Mouse (Mus musculus) small intestine, adult 2 months (tissue): Measurements from ENCODE around the gene Sox15. TPM values are rescaled to one million over a fixed set of nuclear protein-coding genes. Genes with fewer than 3 reads are reported as not detected.

Source experiments
- H3K27ac ChIP-seq: fragments of 200-500 bp; 2 replicates; pipeline ENCODE4 v1.5.1; 2012; ENCODE audit warnings: low read depth, low read length, control low read depth, inconsistent platforms; ENCODE audit not compliant: insufficient read depth
- H3K27me3 ChIP-seq: fragments of 200-500 bp; 2 replicates; pipeline ENCODE4 v1.6.1; 2012; ENCODE audit warnings: mild to moderate bottlenecking, moderate library complexity, low read length, inconsistent platforms; ENCODE audit not compliant: control insufficient read depth, insufficient read depth
- H3K36me3 ChIP-seq: fragments of 200-500 bp; 2 replicates; pipeline ENCODE4 v1.6.1; 2012; ENCODE audit warnings: mild to moderate bottlenecking, low read length, control low read depth, inconsistent platforms; ENCODE audit not compliant: control insufficient read depth, insufficient read depth
- H3K4me1 ChIP-seq: fragments of 200-500 bp; 2 replicates; pipeline ENCODE4 v1.6.1; 2012; ENCODE audit warnings: low read length, inconsistent platforms, mixed read lengths; ENCODE audit not compliant: control insufficient read depth, insufficient read depth, insufficient read length
- H3K4me3 ChIP-seq: fragments of 200-500 bp; 2 replicates; pipeline ENCODE4 v1.5.1; 2012; ENCODE audit warnings: low read depth, mild to moderate bottlenecking, control low read depth, inconsistent platforms, low read length, moderate library complexity
- CTCF ChIP-seq: fragments of 200-500 bp; IDR thresholded peaks from 2 replicates; pipeline ENCODE4 v1.5.1; 2012; ENCODE audit warnings: low read depth, mild to moderate bottlenecking, control low read depth, inconsistent platforms, low read length, moderate library complexity, mixed read lengths; ENCODE audit not compliant: insufficient replicate concordance, insufficient read length; ENCODE audit errors: extremely low read depth
- POLR2A ChIP-seq: fragments of 200-500 bp; IDR thresholded peaks from 2 replicates; pipeline ENCODE4 v1.6.1; 2012; ENCODE audit warnings: low read depth, mild to moderate bottlenecking, control low read depth, inconsistent platforms, low read length, moderate library complexity
- WGBS: fragments of 180-500 bp; shearing (Covaris S2); methylation state at CpG from one replicate; pipeline ENCODE4 v1.1.7; 2018; 5-methylcytosine and 5-hydroxymethylcytosine counted together
- polyA plus RNA-seq: library from polyadenylated mRNA; depleted of rRNA; stranded (reverse); fragments of >200 nt; gene quantifications from 2 replicates; pipeline ENCODE4 v1.2.3, GENCODE M21; 2012; rRNA removed

Gene Sox15
- polyA plus RNA-seq, 1 experiment = not detected

DNA sequence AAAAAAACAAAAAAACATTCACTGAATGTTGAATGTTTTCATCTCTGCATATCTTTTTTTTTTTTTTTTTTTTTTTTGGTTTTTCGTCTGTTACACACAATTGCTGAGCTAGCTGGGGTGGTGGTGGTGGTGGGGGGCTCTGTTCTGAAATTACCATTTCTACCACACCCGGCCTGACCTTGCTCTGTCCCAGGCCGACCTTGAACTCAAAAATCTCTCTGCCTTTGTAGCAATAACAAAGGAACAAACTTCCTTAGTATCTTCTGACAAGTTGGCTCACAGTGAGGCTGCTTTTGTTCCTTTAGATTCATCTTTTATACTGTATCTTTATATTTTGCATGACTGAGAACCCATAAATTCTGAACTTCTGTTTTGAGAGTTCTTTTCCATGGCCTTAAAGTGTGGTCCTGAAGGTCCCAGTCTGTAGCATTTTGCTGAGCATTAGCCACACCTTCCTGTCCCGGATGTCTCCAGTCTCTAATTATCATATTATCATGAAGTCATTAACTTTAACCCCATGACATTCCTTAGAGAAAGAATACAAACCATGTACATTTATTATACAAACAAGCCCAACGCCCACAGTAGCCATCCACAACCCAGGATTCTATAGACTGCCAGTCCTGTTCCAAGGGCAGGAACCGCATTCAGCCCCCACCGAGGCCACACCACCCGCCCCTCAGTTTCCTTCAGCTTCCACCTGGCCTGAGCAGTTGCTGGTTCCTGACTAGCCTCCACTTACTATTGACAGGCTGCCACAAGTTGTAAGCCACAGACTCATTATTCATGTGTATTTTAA lies 48.9 kb downstream of the Sox15 start:
- Histone ChIP-seq H3K36me3 (no peaks in the 10 kb centered on the region), H3K27me3 (no peaks in the 10 kb centered on the region), H3K27ac (no peak overlapping the region), H3K4me3 (no peak overlapping the region), H3K4me1 (peaks cover 10% of the 10 kb centered on the region)
- TF ChIP-seq CTCF (no peak), POLR2A (no peak)
- WGBS = 49% methylated on average over 8 of the region's 8 CpGs

DNA sequence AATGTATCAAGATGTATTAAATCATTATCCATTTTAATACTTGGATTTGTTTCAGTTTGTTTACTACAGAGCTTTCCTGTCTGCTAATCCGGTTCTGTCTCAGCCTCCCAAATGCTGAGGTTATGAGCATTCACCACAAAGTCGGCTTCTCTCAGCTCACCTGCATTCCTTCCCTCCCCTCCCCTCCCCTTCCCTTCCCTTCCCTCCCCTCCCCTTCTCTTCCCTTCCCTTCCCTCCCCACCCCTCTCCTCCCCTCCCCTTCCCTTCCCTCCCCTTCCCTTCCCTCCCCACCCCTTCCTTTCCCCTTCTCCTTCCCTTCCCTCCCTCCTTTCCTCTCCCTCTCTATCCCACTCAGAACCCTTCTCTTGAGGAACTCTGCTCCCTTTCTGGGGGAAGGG lies 49.5 kb downstream of the Sox15 start:
- Histone ChIP-seq H3K27me3 (no peaks in the 10 kb centered on the region), H3K36me3 (no peaks in the 10 kb centered on the region), H3K4me3 (no peak overlapping the region), H3K4me1 (peaks cover 10% of the 10 kb centered on the region), H3K27ac (no peak overlapping the region)
- TF ChIP-seq POLR2A (no peak), CTCF (no peak)
- WGBS = 17% methylated on average over 2 of the region's 2 CpGs

Other genes starting within 250 kb of the Sox15 start
- 13.5 and 35.4 TPM in 2 replicates for gene Kdm6b, start 241.6 kb upstream of the Sox15 start, polyA plus RNA-seq
- 0.22 and 0.23 TPM in 2 replicates for gene Dnah2, start 106.2 kb upstream of the Sox15 start, polyA plus RNA-seq
- 0.79 and 1.5 TPM in 2 replicates for gene Efnb3, start 95.1 kb upstream of the Sox15 start, polyA plus RNA-seq
- 11.4 and 20.2 TPM in 2 replicates for gene Wrap53, start 75.1 kb upstream of the Sox15 start, polyA plus RNA-seq
- gene Trp53, start 75.0 kb upstream of the Sox15 start, polyA plus RNA-seq = 28.2 and 57.1 TPM in 2 replicates
- gene Atp1b2, start 49.4 kb upstream of the Sox15 start, polyA plus RNA-seq = 2.5 and 4.5 TPM in 2 replicates
- gene Shbg, start 37.4 kb upstream of the Sox15 start, polyA plus RNA-seq = not detected in 2 replicates
- 0.44 and 0.49 TPM in 2 replicates for gene Sat2, start 33.3 kb upstream of the Sox15 start, polyA plus RNA-seq
- gene Fxr2, start 22.3 kb upstream of the Sox15 start, polyA plus RNA-seq = 13.4 and 29.2 TPM in 2 replicates
- gene Mpdu1, start 7.3 kb downstream of the Sox15 start, polyA plus RNA-seq = 79.7 and 135 TPM in 2 replicates
- gene Cd68, start 10.8 kb downstream of the Sox15 start, polyA plus RNA-seq = 20.9 and 24.7 TPM in 2 replicates
- gene Eif4a1, start 17.1 kb downstream of the Sox15 start, polyA plus RNA-seq = 92.1 and 134 TPM in 2 replicates
- 15.4 and 24.6 TPM in 2 replicates for gene Senp3, start 26.8 kb downstream of the Sox15 start, polyA plus RNA-seq
- gene Tnfsf13, start 30.5 kb downstream of the Sox15 start, polyA plus RNA-seq = 6.9 and 11.6 TPM in 2 replicates
- gene Tnfsf12, start 40.5 kb downstream of the Sox15 start, polyA plus RNA-seq = 11.9 and 13.7 TPM in 2 replicates
- gene Tnfsfm13, start 40.8 kb downstream of the Sox15 start, polyA plus RNA-seq = 1.8 and 2.3 TPM in 2 replicates
- gene Polr2a, start 103.3 kb downstream of the Sox15 start, polyA plus RNA-seq = 22.5 and 62.3 TPM in 2 replicates
- gene Slc35g3, start 106.7 kb downstream of the Sox15 start, polyA plus RNA-seq = 0.08 and 0.16 TPM in 2 replicates
- gene Zbtb4, start 110.6 kb downstream of the Sox15 start, polyA plus RNA-seq = 12.1 and 16.5 TPM in 2 replicates
- 5.5 and 8.7 TPM in 2 replicates for gene Chrnb1, start 140.6 kb downstream of the Sox15 start, polyA plus RNA-seq
- gene Fgf11, start 146.5 kb downstream of the Sox15 start, polyA plus RNA-seq = 3.6 and 4.8 TPM in 2 replicates
- gene Tmem102, start 150.3 kb downstream of the Sox15 start, polyA plus RNA-seq = 30.5 and 63.0 TPM in 2 replicates
- not detected in 2 replicates for gene Gm39566, start 160.0 kb downstream of the Sox15 start, polyA plus RNA-seq
- not detected in 2 replicates for gene Spem2, start 163.2 kb downstream of the Sox15 start, polyA plus RNA-seq
- not detected in 2 replicates for gene Spem1, start 166.9 kb downstream of the Sox15 start, polyA plus RNA-seq
- 11.1 and 12.0 TPM in 2 replicates for gene Nlgn2, start 182.5 kb downstream of the Sox15 start, polyA plus RNA-seq
- 98.8 and 99.3 TPM in 2 replicates for gene Tmem256, start 183.2 kb downstream of the Sox15 start, polyA plus RNA-seq
- 14.6 and 29.3 TPM in 2 replicates for gene Plscr3, start 191.1 kb downstream of the Sox15 start, polyA plus RNA-seq
- 21.1 and 46.3 TPM in 2 replicates for gene Tnk1, start 203.4 kb downstream of the Sox15 start, polyA plus RNA-seq
- gene Tmem95, start 222.7 kb downstream of the Sox15 start, polyA plus RNA-seq = not detected in 2 replicates
- 1.6 and 2.8 TPM in 2 replicates for gene Kctd11, start 226.1 kb downstream of the Sox15 start, polyA plus RNA-seq
- gene Acap1, start 240.2 kb downstream of the Sox15 start, polyA plus RNA-seq = 7.3 and 11.6 TPM in 2 replicates
- gene 2810408A11Rik, start 245.7 kb downstream of the Sox15 start, polyA plus RNA-seq = 1.8 and 2.6 TPM in 2 replicates
- 17.3 and 23.9 TPM in 2 replicates for gene Neurl4, start 245.8 kb downstream of the Sox15 start, polyA plus RNA-seq